In the genomic region with DNA sequence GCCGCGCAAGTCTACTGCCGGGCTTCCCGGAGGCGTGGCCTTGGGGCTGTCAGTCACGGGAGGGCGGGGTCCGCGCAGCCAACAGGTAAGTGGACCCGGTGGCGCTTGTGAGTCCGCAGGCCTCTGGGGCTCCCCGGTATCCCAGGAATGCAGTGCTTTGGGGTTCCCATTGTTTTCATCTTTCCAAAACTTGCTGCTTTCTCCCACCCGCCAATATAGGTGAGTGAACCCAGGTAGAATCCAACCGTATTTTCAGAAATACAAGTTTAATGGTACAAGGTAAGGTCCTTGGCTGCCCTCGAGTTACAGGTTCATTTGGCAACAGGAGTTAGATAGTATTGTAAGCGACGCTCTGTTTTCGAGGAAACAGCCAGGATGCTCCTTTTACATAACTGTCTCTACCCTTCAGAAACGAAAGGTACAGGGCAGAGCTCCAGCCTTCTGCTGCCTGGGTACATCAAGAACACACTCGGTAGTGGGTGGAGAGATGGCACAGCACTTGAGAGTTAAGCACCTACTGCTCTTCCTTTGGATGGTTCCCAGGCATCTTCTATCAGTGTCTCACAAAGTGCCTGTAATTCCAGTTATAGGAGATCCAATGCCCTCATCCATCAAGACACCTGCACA, we compare ENCODE assay signal across 8 mouse cellular contexts. TPM values are rescaled to one million over a fixed set of nuclear protein-coding genes. Genes with fewer than 3 reads are reported as not detected.
A peak's percentile ranks its signal among the peaks of the same experiment; 100 is the strongest.
DNase-seq lines count a peak whose midpoint lies in the region; ATAC-seq and TF ChIP-seq lines count a peak whose summit lies in the region.

No protein-coding gene starts in this region.

- no peak for TF ChIP-seq CTCF in liver, adult 2 months (IDR thresholded peaks at IDR 0.05; ENCODE audit: low read depth, low read length)
- no peak for TF ChIP-seq CTCF in forebrain, postnatal 0 days (IDR thresholded peaks at IDR 0.05; ENCODE audit: low read depth)

- no peaks in the 10 kb centered on the region for H3K27me3 ChIP-seq in liver, adult 2 months (ENCODE audit: control insufficient read depth, insufficient read depth, low read length)
- no peaks in the 10 kb centered on the region for H3K27me3 ChIP-seq in forebrain, postnatal 0 days (ENCODE audit: insufficient read depth, low read length)
- H3K27me3 ChIP-seq in neural tube, embryonic 13.5 days, result peaks cover 13% of the 10 kb centered on the region

- no peaks in the 10 kb centered on the region for H3K79me2 ChIP-seq in liver, adult 2 months (ENCODE audit: control insufficient read depth, insufficient read depth, low read length)

- DNase-seq in liver, adult 2 months (ENCODE audit: extremely low read depth, low read depth, low spot score), result peak; percentile 78
- DNase-seq in liver, result no peak
- DNase-seq in forebrain, postnatal 0 days, result no peak
- DNase-seq in left cerebral cortex, postnatal 25 days (ENCODE audit: low spot score in 2 of 2), result peak; percentile 39 to 77
- DNase-seq in urinary bladder, postnatal 25 days (ENCODE audit: low spot score), result no peak
- DNase-seq in ovary, postnatal 14 days (ENCODE audit: low spot score), result no peak

- no peak for ATAC-seq in forebrain, postnatal 0 days
- ATAC-seq in neural tube, embryonic 13.5 days (ENCODE audit: low read depth), result peak; percentile 12; the same call in 1 of the 2 replicates

- 3% methylated on average over 21 of the region's 21 CpGs for WGBS in liver, adult 2 months
- WGBS in forebrain, postnatal 0 days, result 4% methylated on average over 21 of the region's 21 CpGs
- WGBS in neural tube, embryonic 13.5 days, result 4% methylated on average over 21 of the region's 21 CpGs

- peak overlapping the region; percentile 54 for H3K4me3 ChIP-seq in liver, adult 2 months (ENCODE audit: insufficient read depth, low read depth, low read length)
- H3K4me3 ChIP-seq in brown adipose tissue, adult 24 weeks (ENCODE audit: insufficient read depth, low read depth, low read length), result peak overlapping the region; percentile 60
- H3K4me3 ChIP-seq in forebrain, postnatal 0 days (ENCODE audit: low read depth, low read length), result peak overlapping the region; percentile 60
- H3K4me3 ChIP-seq in neural tube, embryonic 13.5 days, result peak overlapping the region; percentile 62

- peak; percentile 51; the same call in 1 of the 2 replicates for TF ChIP-seq POLR2A in liver, adult 2 months (IDR thresholded peaks at IDR 0.05; ENCODE audit: extremely low read depth, insufficient read depth, low read length)

- peak overlapping the region; percentile 92 for H3K4me2 ChIP-seq in forebrain, postnatal 0 days (ENCODE audit: low read depth)
- peak overlapping the region; percentile 97 for H3K4me2 ChIP-seq in neural tube, embryonic 13.5 days

- peak overlapping the region; percentile 89 for H3K27ac ChIP-seq in liver, adult 2 months (replicated peaks; ENCODE audit: insufficient read depth, low read depth, low read length)
- peak overlapping the region; percentile 24; the same call in 1 of the 2 replicates for H3K27ac ChIP-seq in brown adipose tissue, adult 24 weeks (replicated peaks; ENCODE audit: low read depth, low read length)
- H3K27ac ChIP-seq in forebrain, postnatal 0 days (ENCODE audit: low read depth, low read length), result no peak overlapping the region
- no peak overlapping the region for H3K27ac ChIP-seq in neural tube, embryonic 13.5 days (replicated peaks)

- intact Hi-C loops in left cerebral cortex, postnatal 25 days (cut with DNase I), result loop anchor here (5.0 kb wide), 1 partner anchor 82 kb away; no protein-coding TSS in a partner anchor

- H3K9me3 ChIP-seq in forebrain, postnatal 0 days (ENCODE audit: low read length), result no peaks in the 10 kb centered on the region
- no peaks in the 10 kb centered on the region for H3K9me3 ChIP-seq in neural tube, embryonic 13.5 days

- H3K4me1 ChIP-seq in liver, adult 2 months (ENCODE audit: control insufficient read depth, insufficient read depth, low read length), result peaks cover 7% of the 10 kb centered on the region; the same call in 1 of the 2 replicates
- H3K4me1 ChIP-seq in brown adipose tissue, adult 24 weeks (ENCODE audit: control insufficient read depth, insufficient read depth, insufficient read length, low read length), result peaks cover 11% of the 10 kb centered on the region; the same call in 1 of the 2 replicates
- no peaks in the 10 kb centered on the region; the same call in 1 of the 2 replicates for H3K4me1 ChIP-seq in forebrain, postnatal 0 days (ENCODE audit: insufficient read depth)
- H3K4me1 ChIP-seq in neural tube, embryonic 13.5 days (replicated peaks), result peaks cover 16% of the 10 kb centered on the region

- H3K36me3 ChIP-seq in liver, adult 2 months (ENCODE audit: control insufficient read depth, insufficient read depth, low read length), result peaks cover 33% of the 10 kb centered on the region
- H3K36me3 ChIP-seq in forebrain, postnatal 0 days (ENCODE audit: insufficient read depth), result peaks cover 27% of the 10 kb centered on the region
- H3K36me3 ChIP-seq in neural tube, embryonic 13.5 days, result peaks cover 35% of the 10 kb centered on the region

- peak overlapping the region; percentile 61 for H3K9ac ChIP-seq in liver, adult 2 months (ENCODE audit: low read depth, low read length)
- H3K9ac ChIP-seq in forebrain, postnatal 0 days, result peak overlapping the region; percentile 32
- peak overlapping the region; percentile 70; the same call in 1 of the 2 replicates for H3K9ac ChIP-seq in neural tube, embryonic 13.5 days

RNA-seq across cellular contexts. Expression of gene Per3, which starts 0.6 kb away (rescaled TPM):
- 23.2 and 28.9 TPM in 2 replicates for total RNA-seq in liver, adult 2 months (2014; rRNA removed)
- 1.6 and 4.0 TPM in 2 replicates for polyA plus RNA-seq in liver, adult 2 months (2012; rRNA removed)
- 7.0 and 17.9 TPM in 2 replicates for polyA plus RNA-seq in brown adipose tissue, adult 24 weeks (2012; ENCODE audit: insufficient read depth, insufficient read length, missing spikeins)
- total RNA-seq in forebrain, postnatal 0 days (2014; rRNA removed), result 3.3 and 6.9 TPM in 2 replicates
- 2.9 and 3.0 TPM in 2 replicates for polyA plus RNA-seq in forebrain, postnatal 0 days (2015; fragmentation: Nextera tagmentation; extraction: Ambion mirVana)
- total RNA-seq in left cerebral cortex, postnatal 25 days (2021), result 10 to 100 TPM; 19.0 to 29.8 TPM
- polyA plus RNA-seq in neural tube, embryonic 13.5 days (2015; fragmentation: Nextera tagmentation; extraction: Ambion mirVana), result 3.7 and 3.9 TPM in 2 replicates

RNA-seq across cellular contexts. Expression of gene Vamp3, which starts 12.7 kb away (rescaled TPM):
- 16.4 and 18.4 TPM in 2 replicates for total RNA-seq in liver, adult 2 months (2014; rRNA removed)
- 5.8 and 5.9 TPM in 2 replicates for polyA plus RNA-seq in liver, adult 2 months (2012; rRNA removed)
- 79.5 and 80.6 TPM in 2 replicates for polyA plus RNA-seq in brown adipose tissue, adult 24 weeks (2012; ENCODE audit: insufficient read depth, insufficient read length, missing spikeins)
- 37.9 and 47.1 TPM in 2 replicates for total RNA-seq in forebrain, postnatal 0 days (2014; rRNA removed)
- 39.2 and 48.8 TPM in 2 replicates for polyA plus RNA-seq in forebrain, postnatal 0 days (2015; fragmentation: Nextera tagmentation; extraction: Ambion mirVana)
- 10 to 100 TPM; 31.9 to 34.7 TPM for total RNA-seq in left cerebral cortex, postnatal 25 days (2021)
- 55.6 and 69.1 TPM in 2 replicates for polyA plus RNA-seq in neural tube, embryonic 13.5 days (2015; fragmentation: Nextera tagmentation; extraction: Ambion mirVana)

RNA-seq across cellular contexts. Expression of gene Gm13090, which starts 44.3 kb away (rescaled TPM):
- total RNA-seq in liver, adult 2 months (2014; rRNA removed), result not detected in 2 replicates
- polyA plus RNA-seq in liver, adult 2 months (2012; rRNA removed), result not detected in 2 replicates
- not detected in 2 replicates for polyA plus RNA-seq in brown adipose tissue, adult 24 weeks (2012; ENCODE audit: insufficient read depth, insufficient read length, missing spikeins)
- total RNA-seq in forebrain, postnatal 0 days (2014; rRNA removed), result not detected in 2 replicates
- polyA plus RNA-seq in forebrain, postnatal 0 days (2015; fragmentation: Nextera tagmentation; extraction: Ambion mirVana), result not detected in 2 replicates
- not detected for total RNA-seq in left cerebral cortex, postnatal 25 days (2021)
- polyA plus RNA-seq in neural tube, embryonic 13.5 days (2015; fragmentation: Nextera tagmentation; extraction: Ambion mirVana), result 0.36 TPM in 1 of 2 replicates, not detected in the other

RNA-seq across cellular contexts. Expression of gene Uts2, which starts 48.2 kb away (rescaled TPM):
- not detected in 2 replicates for total RNA-seq in liver, adult 2 months (2014; rRNA removed)
- not detected in 2 replicates for polyA plus RNA-seq in liver, adult 2 months (2012; rRNA removed)
- not detected in 2 replicates for polyA plus RNA-seq in brown adipose tissue, adult 24 weeks (2012; ENCODE audit: insufficient read depth, insufficient read length, missing spikeins)
- total RNA-seq in forebrain, postnatal 0 days (2014; rRNA removed), result not detected in 2 replicates
- not detected in 2 replicates for polyA plus RNA-seq in forebrain, postnatal 0 days (2015; fragmentation: Nextera tagmentation; extraction: Ambion mirVana)
- total RNA-seq in left cerebral cortex, postnatal 25 days (2021), result not detected
- 0.81 and 1.3 TPM in 2 replicates for polyA plus RNA-seq in neural tube, embryonic 13.5 days (2015; fragmentation: Nextera tagmentation; extraction: Ambion mirVana)

Comparison
In these comparisons a context has a peak if more than half of its experiments do, and no peak if none do; other contexts are left out.
1. DNase-seq: peak in liver, adult 2 months (single experiment) and left cerebral cortex, postnatal 25 days (2 of 2); none in liver (single experiment), forebrain, postnatal 0 days (single experiment), urinary bladder, postnatal 25 days (single experiment) and ovary, postnatal 14 days (single experiment).
2. H3K27ac ChIP-seq: peak in liver, adult 2 months (single experiment) and brown adipose tissue, adult 24 weeks (single experiment); none in forebrain, postnatal 0 days (single experiment) and neural tube, embryonic 13.5 days (single experiment).
3. Peak in every context shown above with its lines, with median percentiles within 50 percentile points of each other: H3K4me3 ChIP-seq and H3K9ac ChIP-seq.